Mouse (Mus musculus) T-cell, adult 2 months (primary cell): ENCODE data around the gene Dlg1.

ENCODE experiments used
- DNase-seq: peaks from one replicate; pipeline ENCODE4 v3.0.0; 2022; ENCODE audit warnings: low spot score

The Dlg1 gene

DNA sequence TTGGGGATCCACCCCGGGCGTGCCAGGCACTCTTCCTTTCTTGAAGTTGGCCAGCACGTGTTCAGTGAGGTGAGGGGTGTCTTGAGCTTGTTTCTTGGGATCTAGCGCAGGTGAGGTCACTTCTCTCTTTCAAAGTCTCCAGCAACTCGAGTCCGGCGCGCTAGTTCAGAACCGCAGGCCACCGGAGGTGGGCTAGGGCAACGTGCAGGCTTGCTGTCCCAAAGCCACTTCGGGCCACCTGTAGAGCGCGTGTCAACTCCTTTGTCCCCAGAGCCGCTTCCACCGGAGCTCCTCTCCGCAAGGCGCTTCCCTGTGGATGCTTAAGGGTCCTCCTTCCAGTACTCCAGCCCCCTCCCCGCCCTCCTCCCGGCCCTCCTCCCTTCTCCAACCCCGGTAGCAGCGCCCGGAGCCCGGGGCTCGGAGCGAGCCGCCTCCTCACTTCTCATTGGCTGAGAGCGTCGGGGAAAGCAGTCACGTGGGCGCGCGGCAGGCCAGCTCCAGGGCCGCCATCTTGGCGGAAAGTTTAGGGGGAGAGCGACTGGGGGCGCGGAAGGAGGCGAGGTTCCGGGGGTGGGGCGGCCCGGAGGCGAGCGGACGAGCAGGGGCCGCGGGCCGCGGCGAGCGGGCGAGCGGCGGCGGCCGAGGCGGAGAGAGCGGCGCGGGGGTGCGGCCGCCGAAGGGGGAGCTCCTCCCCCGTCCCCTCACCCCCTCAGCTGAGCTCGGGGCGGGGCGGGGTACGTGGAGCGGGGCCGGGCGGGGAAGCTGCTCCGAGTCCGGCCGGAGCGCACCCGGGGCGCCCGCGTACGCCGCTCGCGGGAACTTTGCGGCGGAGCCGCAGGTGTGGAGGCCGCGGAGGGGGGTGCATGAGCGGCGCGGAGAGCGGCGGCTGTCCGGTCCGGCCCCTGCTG lies at the start of gene Dlg1:
Gene Dlg1, plus strand, starts transcription at position 65 of the 908 bp plus-strand sequence.
- DNase-seq, result peak; percentile 80

- DNase-seq, result no peak
Measured at GRCm38 (mm10) chr16:31616382-31616781, 46.9 kb upstream of the Dlg1 start.

DNA sequence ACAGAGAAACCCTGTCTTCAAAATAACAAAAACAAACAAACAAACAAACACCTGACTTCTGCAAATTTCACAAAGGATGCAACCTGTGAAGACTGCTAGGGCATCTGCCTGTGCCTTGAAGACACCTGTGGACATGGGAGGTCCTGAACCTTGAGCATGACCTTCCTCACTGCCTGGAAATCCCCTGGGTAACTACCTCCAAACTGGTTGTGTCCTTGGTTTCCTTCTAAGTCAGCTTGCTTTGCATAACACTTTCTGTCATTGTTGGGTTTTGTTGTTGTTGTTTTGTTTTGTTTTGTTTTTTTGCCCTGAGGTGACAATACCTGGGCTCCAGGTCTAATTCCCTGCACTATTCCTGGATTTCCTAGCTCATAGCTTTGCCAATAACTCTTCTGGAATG lies 46.1 kb upstream of the Dlg1 start:
- no peak for DNase-seq

DNA sequence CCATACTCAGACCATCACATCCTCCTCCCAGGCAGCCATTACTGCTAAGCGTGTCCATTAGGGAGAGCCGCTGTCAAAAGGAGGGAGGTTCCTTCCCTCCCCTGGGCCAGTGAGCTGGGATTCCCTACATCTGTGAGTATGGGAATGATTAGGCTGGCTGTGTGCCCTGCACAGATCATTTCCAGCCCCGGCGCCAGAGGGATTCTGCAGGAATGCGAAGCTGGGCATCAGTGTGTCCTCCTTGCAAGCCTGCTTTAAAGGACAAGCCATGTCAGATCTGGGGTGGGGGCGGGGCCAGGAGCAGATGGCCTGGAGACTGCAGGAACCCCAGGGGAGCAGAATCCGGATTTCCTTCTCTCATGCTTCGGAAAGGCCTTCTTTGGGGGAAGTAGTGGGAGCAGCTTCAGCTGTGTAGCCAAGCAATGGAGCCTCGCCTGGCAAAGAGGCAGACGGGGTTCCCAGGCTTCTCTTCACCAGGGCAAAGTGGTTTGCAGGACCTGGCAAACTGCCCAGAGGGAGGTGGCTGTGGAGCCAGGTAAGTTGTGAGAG lies 45.3 kb upstream of the Dlg1 start:
- DNase-seq, result no peak

- no peak for DNase-seq
Measured at GRCm38 (mm10) chr16:31618671-31619070, 44.6 kb upstream of the Dlg1 start.

- DNase-seq, result no peak
Measured at GRCm38 (mm10) chr16:31619675-31620335, 43.4 kb upstream of the Dlg1 start.

DNA sequence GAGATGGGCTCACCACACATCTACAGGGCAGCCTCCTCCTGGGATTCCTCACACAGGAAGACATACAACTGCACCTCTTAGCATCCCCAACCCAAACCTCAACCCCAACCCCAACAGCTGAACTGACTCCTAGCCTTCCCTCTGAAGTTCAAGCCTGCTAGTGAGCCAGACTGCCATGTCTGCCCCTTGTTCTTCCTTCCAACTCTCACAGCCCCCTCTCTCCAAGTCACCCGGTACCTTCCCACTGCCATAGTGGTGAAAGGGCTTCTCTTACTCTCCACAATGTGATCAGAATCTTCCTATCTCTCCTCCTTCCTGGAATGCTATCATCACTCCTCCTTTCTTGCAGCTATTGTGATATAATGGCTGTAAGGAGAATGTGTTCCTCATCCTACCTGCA lies 40.9 kb upstream of the Dlg1 start:
- no peak for DNase-seq

- DNase-seq, result no peak
Measured at GRCm38 (mm10) chr16:31623136-31623535, 40.1 kb upstream of the Dlg1 start.

GRCm38 (mm10) chr16:31624749-31625148 lies 38.5 kb upstream of the Dlg1 start:
- DNase-seq, result no peak

- DNase-seq, result no peak
Measured at GRCm38 (mm10) chr16:31626331-31626730, 36.9 kb upstream of the Dlg1 start.

DNA sequence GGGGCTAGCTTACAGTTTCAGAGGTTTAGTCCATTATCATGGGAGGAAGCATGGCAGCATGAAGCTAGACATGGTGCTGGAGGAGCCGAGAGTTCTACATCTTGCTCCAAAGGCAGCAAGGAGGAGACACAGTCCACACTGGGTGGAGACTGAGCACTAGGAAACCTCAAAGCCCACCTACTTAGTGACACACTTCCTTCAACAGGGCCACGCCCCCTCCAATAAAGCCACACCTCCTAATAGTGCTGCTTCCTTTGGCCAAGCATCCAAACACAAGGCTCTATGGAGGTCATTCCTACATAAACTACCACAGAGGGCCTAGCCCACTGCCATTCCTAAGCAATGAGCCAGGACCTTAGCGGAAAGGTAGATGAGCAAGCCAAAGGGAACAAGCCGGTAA lies 32.9 kb upstream of the Dlg1 start:
- DNase-seq, result no peak

DNA sequence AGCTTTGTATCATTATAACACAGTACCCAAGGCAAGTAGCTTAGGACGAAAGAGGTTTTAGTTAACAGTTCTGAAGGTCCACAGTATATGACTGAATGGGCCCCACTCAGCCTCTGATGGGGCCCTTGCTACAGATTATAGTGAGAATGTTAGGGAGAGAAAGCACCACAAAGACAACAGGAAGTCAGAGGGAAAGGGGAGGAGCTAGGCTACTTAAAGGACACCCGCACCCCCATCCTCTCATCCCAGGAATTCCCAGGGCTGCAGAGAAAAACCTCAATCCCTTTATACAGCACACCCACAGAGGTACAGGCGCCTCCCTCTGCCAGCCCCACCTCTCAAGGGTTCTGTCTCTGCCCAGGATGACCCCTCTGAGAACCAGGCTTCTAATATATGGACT lies 32.2 kb upstream of the Dlg1 start:
- DNase-seq, result no peak

- no peak for DNase-seq
Measured at GRCm38 (mm10) chr16:31634371-31634770, 28.9 kb upstream of the Dlg1 start.

- no peak for DNase-seq
Measured at GRCm38 (mm10) chr16:31638393-31638792, 24.9 kb upstream of the Dlg1 start.

- DNase-seq, result no peak
Measured at GRCm38 (mm10) chr16:31639946-31640345, 23.3 kb upstream of the Dlg1 start.

- DNase-seq, result no peak
Measured at GRCm38 (mm10) chr16:31641776-31642175, 21.5 kb upstream of the Dlg1 start.

GRCm38 (mm10) chr16:31647221-31647620 lies 16.0 kb upstream of the Dlg1 start:
- DNase-seq, result no peak

- no peak for DNase-seq
Measured at GRCm38 (mm10) chr16:31650788-31651187, 12.5 kb upstream of the Dlg1 start.

GRCm38 (mm10) chr16:31651541-31651940 lies 11.7 kb upstream of the Dlg1 start:
- DNase-seq, result no peak

DNA sequence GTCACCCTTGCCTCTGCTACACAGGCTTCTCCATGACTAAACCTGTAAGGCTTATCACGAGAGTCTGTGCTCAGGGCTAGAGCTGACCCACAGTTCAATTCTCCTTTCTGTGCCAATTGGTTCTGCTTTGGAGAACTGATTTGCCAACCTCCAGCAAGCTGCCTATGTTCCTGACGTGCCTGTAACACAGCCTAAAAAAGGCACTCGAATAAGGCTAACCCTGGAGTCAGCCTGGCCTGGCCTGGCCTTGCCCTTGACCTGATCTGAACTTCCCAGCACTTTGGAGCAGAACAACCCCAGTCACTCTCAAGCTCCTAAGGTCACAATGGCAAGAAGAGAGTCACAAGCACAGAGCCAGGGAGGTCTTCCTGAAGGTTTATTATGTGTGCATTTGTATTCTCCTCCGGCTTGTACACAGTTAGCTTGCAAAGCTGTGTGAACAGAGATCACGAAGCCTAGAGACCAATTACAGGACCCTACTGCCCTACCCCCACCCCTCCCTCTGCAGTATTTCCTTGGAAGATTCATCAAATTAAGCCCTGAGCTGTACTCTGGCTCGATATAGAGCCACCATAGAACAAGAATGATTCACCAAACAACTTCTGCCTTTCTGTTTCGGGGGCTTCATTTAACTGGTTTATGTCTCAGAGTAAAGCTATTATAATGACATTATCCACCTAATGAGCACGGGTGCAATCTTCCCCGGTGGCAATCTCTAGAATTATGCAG lies 11.0 kb upstream of the Dlg1 start:
- no peak for DNase-seq

DNA sequence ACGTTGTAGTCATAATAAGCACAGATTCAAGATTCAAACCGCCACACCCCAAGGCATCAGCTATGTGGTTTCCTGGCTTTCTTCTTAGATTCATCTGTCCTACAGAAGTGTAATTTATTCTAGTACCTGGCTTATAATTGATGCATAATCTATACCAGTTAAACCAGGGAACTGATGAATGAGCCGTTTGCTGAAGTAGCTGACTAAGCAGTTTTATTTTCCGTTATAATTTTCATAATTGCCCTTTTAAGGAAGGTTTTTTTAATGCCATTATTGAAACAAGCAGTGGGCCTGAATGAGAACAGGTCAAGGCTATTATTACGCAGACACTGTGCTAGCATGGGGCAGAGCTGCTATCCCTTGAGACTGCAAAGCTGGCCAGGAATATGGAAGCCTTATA lies 9.6 kb upstream of the Dlg1 start:
- no peak for DNase-seq

DNA sequence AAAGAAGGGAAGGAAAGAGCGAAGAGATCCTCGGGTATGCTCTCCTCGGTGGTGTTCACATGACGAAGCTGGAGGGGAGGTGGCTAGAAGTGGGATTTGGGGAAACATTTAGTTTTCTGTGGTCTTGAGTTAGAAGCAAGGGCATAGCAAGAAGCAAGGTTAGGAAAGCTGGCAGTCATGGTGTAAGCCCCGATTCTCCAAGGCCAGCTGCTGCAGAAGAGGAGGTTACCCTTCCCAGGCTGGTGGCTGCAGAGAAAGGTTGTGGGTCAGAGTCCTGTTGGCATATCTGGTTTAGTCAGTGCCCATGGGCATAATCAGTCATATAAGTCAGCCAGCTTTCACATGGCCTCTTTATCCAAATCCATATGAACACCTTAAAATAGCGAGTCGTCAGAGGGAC lies 9.2 kb upstream of the Dlg1 start:
- DNase-seq, result no peak

GRCm38 (mm10) chr16:31655531-31655930 lies 7.7 kb upstream of the Dlg1 start:
- no peak for DNase-seq
